Mouse (Mus musculus) liver, embryonic 14.5 days (tissue): ENCODE measurements at regions not wholly inside any gene's neighbourhood (a gene's known extent, or its start where the extent isn't known, plus 50 kb on each side); places are given as distances from the start of the nearest gene placed in this dataset.

ENCODE experiments used
- ATAC-seq: fragments of 200-750 bp; cut with Nextera tagmentation; 2 replicates; pipeline ENCODE4 v1.8.0; 2017; ENCODE audit warnings: moderate number of reproducible peaks, mild to moderate bottlenecking, moderate library complexity; ENCODE audit not compliant: insufficient read depth
- DNase-seq, 3 experiments: peaks; one replicate each; pipeline ENCODE4 v3.0.0-alpha.2; 2012 to 2013; ENCODE audit warnings: low read depth in 3 of 3, low spot score in 3 of 3
- H3K27ac ChIP-seq: fragments of 300-500 bp; sonication (generic); 2 replicates; pipeline ENCODE4 v1.5.1; 2014; ENCODE audit warnings: moderate library complexity, mild to moderate bottlenecking, control low read depth, inconsistent platforms
- H3K27me3 ChIP-seq: fragments of 300-500 bp; sonication (generic); 2 replicates; pipeline ENCODE4 v1.6.1; 2014; ENCODE audit warnings: mild to moderate bottlenecking, low read length, moderate library complexity; ENCODE audit not compliant: control insufficient read depth, insufficient read depth
- H3K36me3 ChIP-seq: fragments of 300-500 bp; sonication (generic); replicated peaks from 2 replicates; pipeline ENCODE4 v1.6.1; 2014; ENCODE audit warnings: low read depth; ENCODE audit not compliant: control insufficient read depth, insufficient read depth
- H3K4me1 ChIP-seq, 2 experiments: fragments of 200-500 bp in 1 of 2; fragments of 300-500 bp in 1 of 2; sonication (generic) in 1 of 2; replicated peaks; 2 replicates each; pipeline ENCODE4 v1.6.1; 2012 to 2014; ENCODE audit warnings: antibody characterized with exemption in 1 of 2, inconsistent platforms in 1 of 2, low read length in 1 of 2; ENCODE audit not compliant: control insufficient read depth in 2 of 2, insufficient read depth in 2 of 2
- H3K4me2 ChIP-seq: fragments of 300-500 bp; sonication (generic); 2 replicates; pipeline ENCODE4 v1.6.1; 2014; ENCODE audit warnings: low read depth, mild to moderate bottlenecking, control low read depth, moderate library complexity
- H3K4me3 ChIP-seq, 2 experiments: fragments of 200-500 bp in 1 of 2; fragments of 300-500 bp in 1 of 2; sonication (generic) in 1 of 2; 2 replicates each; pipeline ENCODE4 v1.5.1; 2012 to 2014; ENCODE audit warnings: low read depth in 2 of 2, low read length in 2 of 2, mild to moderate bottlenecking in 2 of 2, control low read depth in 1 of 2, inconsistent platforms in 1 of 2, moderate library complexity in 1 of 2; ENCODE audit not compliant: insufficient read depth in 1 of 2
- H3K9ac ChIP-seq: fragments of 300-500 bp; sonication (generic); replicated peaks from 2 replicates; pipeline ENCODE4 v1.6.1; 2014; ENCODE audit warnings: mild to moderate bottlenecking, control low read depth, moderate library complexity
- H3K9me3 ChIP-seq: fragments of 300-500 bp; sonication (generic); 2 replicates; pipeline ENCODE4 v1.6.1; 2016; ENCODE audit warnings: low read length, mixed read lengths; ENCODE audit not compliant: control insufficient read depth
- CTCF ChIP-seq: IDR thresholded peaks from 2 replicates; pipeline ENCODE4 v1.5.1; 2016; ENCODE audit warnings: antibody characterized with exemption, low read depth, control low read depth
- EP300 ChIP-seq: IDR thresholded peaks from 2 replicates; pipeline ENCODE4 v1.6.1; 2016; ENCODE audit warnings: antibody characterized with exemption, low read depth
- WGBS: fragments of 180-500 bp; shearing (Covaris S2); extraction: QIAGEN DNeasy Blood & Tissue Kit; methylation state at CpG from one replicate; pipeline ENCODE4 v1.1.7; 2014; ENCODE audit not compliant: insufficient replicate concordance; 5-methylcytosine and 5-hydroxymethylcytosine counted together

DNA sequence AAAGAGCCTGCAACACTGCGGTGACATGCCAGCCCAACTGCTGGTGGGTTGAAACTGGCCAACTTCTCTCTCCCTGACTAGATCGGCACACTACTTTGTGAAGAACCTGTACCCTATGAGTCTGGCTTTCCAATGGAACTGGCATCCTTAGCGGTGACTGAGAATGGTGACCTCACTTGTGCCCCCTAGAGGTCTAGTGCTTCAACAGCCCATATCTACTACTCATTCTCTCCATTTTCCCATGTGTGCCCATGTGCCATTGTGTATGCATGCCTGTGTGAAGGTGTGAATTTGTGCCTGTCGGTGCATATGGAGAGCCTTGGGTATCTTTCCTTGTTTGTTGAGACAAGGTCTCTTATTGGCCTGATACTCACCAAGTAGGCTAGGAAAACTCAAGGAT, 106.5 kb upstream of the Tmem260 start:
- Histone ChIP-seq H3K27ac (no peak overlapping the region), H3K27me3 (no peaks in the 10 kb centered on the region), H3K9me3 (no peaks in the 10 kb centered on the region), H3K4me2 (no peak overlapping the region), H3K4me3 (no peak overlapping the region), H3K9ac (no peak overlapping the region), H3K36me3 (no peaks in the 10 kb centered on the region), H3K4me1 (no peaks in the 10 kb centered on the region)
- peak; percentile 40; the same call in 1 of the 2 replicates for TF ChIP-seq CTCF
- TF ChIP-seq EP300 = no peak
- no peak for ATAC-seq
- no peak for DNase-seq
- WGBS = 54% methylated on average over 4 of the region's 4 CpGs

DNA sequence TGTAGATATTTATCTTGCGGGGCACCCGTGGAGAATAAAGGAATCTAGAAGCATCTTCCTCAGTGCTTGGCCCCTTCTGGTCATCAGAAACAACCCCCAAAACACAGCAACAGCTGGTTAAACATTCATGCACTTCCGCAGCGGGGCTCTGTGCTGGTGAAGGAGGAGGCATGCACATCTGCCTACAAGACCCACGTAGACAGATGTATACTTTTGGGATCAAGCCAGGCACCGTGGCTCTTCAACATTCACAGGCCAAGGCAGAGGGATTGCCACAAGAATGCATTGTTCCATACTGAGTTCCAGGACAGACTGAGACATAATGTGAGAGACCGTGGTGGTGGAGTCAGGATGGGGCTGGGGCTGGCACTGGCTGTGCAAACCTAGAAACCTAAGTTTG, 103.0 kb upstream of the Tmem260 start:
- TF ChIP-seq EP300 (no peak), CTCF (no peak)
- Histone ChIP-seq H3K4me2 (no peak overlapping the region), H3K9me3 (no peaks in the 10 kb centered on the region), H3K4me1 (no peaks in the 10 kb centered on the region), H3K27ac (no peak overlapping the region), H3K9ac (no peak overlapping the region), H3K36me3 (no peaks in the 10 kb centered on the region), H3K4me3 (no peak overlapping the region), H3K27me3 (no peaks in the 10 kb centered on the region)
- DNase-seq (no peak), ATAC-seq (no peak)
- WGBS = 70% methylated on average over 7 of the region's 7 CpGs

DNA sequence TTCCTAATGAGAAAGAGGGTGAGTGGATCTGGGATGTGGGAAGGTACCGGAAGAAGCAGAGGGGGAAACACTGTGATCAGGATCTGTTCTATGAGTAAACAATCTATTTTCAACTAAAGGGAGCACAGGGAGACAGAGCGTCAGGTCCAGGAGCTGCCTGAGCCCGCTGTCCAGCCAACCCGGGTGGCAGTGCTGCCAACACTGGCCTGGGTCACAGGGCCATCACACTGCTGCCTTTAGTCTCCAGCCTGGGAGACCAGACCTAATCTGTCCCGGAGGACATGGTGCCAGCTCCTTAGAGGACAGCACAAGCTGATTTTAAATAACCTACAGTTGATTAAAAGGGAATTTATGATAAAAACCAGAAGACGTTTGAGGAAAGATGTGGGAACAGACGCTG, 100.0 kb upstream of the Tmem260 start:
- H3K9me3 ChIP-seq = no peaks in the 10 kb centered on the region
- no peak for ATAC-seq
- H3K36me3 ChIP-seq = no peaks in the 10 kb centered on the region
- H3K4me1 ChIP-seq = no peaks in the 10 kb centered on the region
- WGBS = 71% methylated on average over 7 of the region's 7 CpGs
- no peak overlapping the region for H3K9ac ChIP-seq
- no peak for TF ChIP-seq EP300
- no peak for TF ChIP-seq CTCF
- no peak overlapping the region for H3K4me3 ChIP-seq
- H3K4me2 ChIP-seq = no peak overlapping the region
- H3K27me3 ChIP-seq = no peaks in the 10 kb centered on the region
- DNase-seq = no peak
- H3K27ac ChIP-seq = no peak overlapping the region

DNA sequence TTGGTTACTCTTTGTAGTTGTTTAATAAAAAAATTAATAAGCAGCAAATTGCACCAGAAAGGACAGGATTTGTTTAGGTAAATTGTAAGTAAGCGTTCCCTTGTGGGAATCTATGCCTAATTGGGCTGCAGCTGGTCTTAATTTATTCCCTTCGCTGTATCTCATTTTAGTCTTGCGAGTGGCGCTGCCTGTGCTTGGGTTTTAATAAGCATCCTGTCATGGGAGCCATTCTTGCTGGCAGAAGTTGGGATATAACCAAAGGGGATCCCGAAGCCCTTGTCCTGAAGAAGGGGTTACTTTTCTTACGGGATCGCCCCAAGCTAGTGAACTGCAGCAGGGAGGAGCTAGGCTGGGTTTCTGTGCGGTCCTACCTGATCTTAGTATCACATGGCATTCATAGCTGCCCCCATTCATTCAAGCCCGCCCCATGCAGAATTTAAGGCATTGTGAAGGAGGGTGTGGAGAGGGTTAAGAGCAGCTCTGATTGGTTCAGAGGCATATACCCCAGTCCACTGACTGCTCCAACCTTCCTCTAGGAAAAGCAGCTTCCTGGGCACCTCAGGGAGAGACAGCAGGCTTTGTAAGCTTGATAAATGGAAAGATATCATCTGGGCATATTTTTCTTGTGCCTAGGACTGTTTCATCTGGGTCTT, 96.4 kb upstream of the Tmem260 start:
- no peaks in the 10 kb centered on the region for H3K27me3 ChIP-seq
- no peaks in the 10 kb centered on the region for H3K36me3 ChIP-seq
- H3K27ac ChIP-seq = no peak overlapping the region
- DNase-seq (no peak), ATAC-seq (no peak)
- 67% methylated on average over 9 of the region's 9 CpGs for WGBS
- H3K4me1 ChIP-seq = no peaks in the 10 kb centered on the region
- no peak overlapping the region for H3K9ac ChIP-seq
- H3K4me2 ChIP-seq = no peak overlapping the region
- no peaks in the 10 kb centered on the region for H3K9me3 ChIP-seq
- TF ChIP-seq CTCF (no peak), EP300 (no peak)
- H3K4me3 ChIP-seq = no peak overlapping the region

DNA sequence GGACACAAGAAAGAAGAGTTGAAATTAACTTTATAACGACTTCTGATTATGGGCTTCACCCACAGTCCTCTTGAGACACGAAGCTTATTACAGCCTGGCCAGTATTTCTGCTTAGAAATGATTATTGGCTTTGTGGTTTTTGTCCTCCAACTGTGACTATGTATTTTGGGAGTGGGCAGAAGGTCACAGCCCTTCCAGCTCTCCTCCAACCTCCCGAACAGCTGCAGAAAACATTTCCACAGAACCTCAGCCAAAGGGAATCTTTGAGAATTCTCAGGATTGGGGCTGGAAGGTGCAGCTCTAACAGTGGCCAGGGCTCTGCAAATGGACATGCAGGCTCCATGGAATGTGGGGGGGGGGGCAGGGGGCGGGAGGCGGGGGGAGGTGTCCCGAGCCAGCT, 94.3 kb upstream of the Tmem260 start:
- Histone ChIP-seq H3K4me2 (no peak overlapping the region), H3K27me3 (no peaks in the 10 kb centered on the region), H3K9ac (no peak overlapping the region), H3K36me3 (no peaks in the 10 kb centered on the region), H3K4me1 (no peaks in the 10 kb centered on the region), H3K4me3 (no peak overlapping the region), H3K27ac (no peak overlapping the region), H3K9me3 (no peaks in the 10 kb centered on the region)
- WGBS = 52% methylated on average over 6 of the region's 6 CpGs
- DNase-seq (no peak), ATAC-seq (no peak)
- TF ChIP-seq CTCF (no peak), EP300 (no peak)
